Mouse (Mus musculus) lung, embryonic 15.5 days (tissue): ENCODE measurements around the gene Polr2i. TPM values are rescaled to one million over a fixed set of nuclear protein-coding genes. Genes with fewer than 3 reads are reported as not detected.
"Not testable (repeated sequence)": the region's sequence is repeated elsewhere in the genome, so short reads cannot be mapped to it uniquely, and the experiment has no call there.

Experiments
- ATAC-seq: fragments of 200-750 bp; cut with Nextera tagmentation; 2 replicates; pipeline ENCODE4 v1.8.0; 2017; ENCODE audit warnings: moderate number of reproducible peaks, borderline replicate concordance; ENCODE audit not compliant: low FRiP score, low TSS enrichment; ENCODE audit errors: extremely low read depth
- H3K27ac ChIP-seq: fragments of 300-500 bp; sonication (generic); 2 replicates; pipeline ENCODE4 v1.5.1; 2015; ENCODE audit warnings: moderate library complexity, mild to moderate bottlenecking, inconsistent platforms
- H3K27me3 ChIP-seq: fragments of 300-500 bp; sonication (generic); 2 replicates; pipeline ENCODE4 v1.6.1; 2015; ENCODE audit warnings: inconsistent platforms
- H3K36me3 ChIP-seq: fragments of 300-500 bp; sonication (generic); 2 replicates; pipeline ENCODE4 v1.6.1; 2015; ENCODE audit warnings: inconsistent platforms
- H3K4me1 ChIP-seq: fragments of 300-500 bp; sonication (generic); 2 replicates; pipeline ENCODE4 v1.6.1; 2015; ENCODE audit warnings: inconsistent platforms
- H3K4me2 ChIP-seq: fragments of 300-500 bp; sonication (generic); 2 replicates; pipeline ENCODE4 v1.6.1; 2015; ENCODE audit warnings: inconsistent platforms, mild to moderate bottlenecking, moderate library complexity
- H3K4me3 ChIP-seq: fragments of 300-500 bp; sonication (generic); 2 replicates; pipeline ENCODE4 v1.5.1; 2015; ENCODE audit warnings: mild to moderate bottlenecking, inconsistent platforms
- H3K9ac ChIP-seq: fragments of 300-500 bp; sonication (generic); 2 replicates; pipeline ENCODE4 v1.6.1; 2015; ENCODE audit warnings: inconsistent platforms
- H3K9me3 ChIP-seq: fragments of 300-500 bp; sonication (generic); 2 replicates; pipeline ENCODE4 v1.6.1; 2016; ENCODE audit warnings: inconsistent platforms
- WGBS: fragments of 180-500 bp; shearing (Covaris S2); methylation state at CpG from one replicate; pipeline ENCODE4 v1.1.7; 2015; 5-methylcytosine and 5-hydroxymethylcytosine counted together
- polyA plus RNA-seq: library from polyadenylated mRNA; unstranded; fragments of >200 nt; fragmentation: Nextera tagmentation; extraction: Ambion mirVana; gene quantifications from 2 replicates; pipeline ENCODE4 v1.2.1, GENCODE M21; 2015

Gene Polr2i
- polyA plus RNA-seq, result 148 and 156 TPM in 2 replicates

- Histone ChIP-seq H3K9ac (peak within 1 kb of the TSS; percentile 54), H3K27me3 (no peaks in the 10 kb centered on the region), H3K4me3 (peak within 1 kb of the TSS; percentile 61), H3K36me3 (peaks cover 32% of the 10 kb centered on the region), H3K4me2 (peak within 1 kb of the TSS; percentile 82), H3K9me3 (no peaks in the 10 kb centered on the region), H3K4me1 (peaks cover 17% of the 10 kb centered on the region), H3K27ac (peak within 1 kb of the TSS; percentile 93)
- peak; percentile 96 for ATAC-seq
- whole genome bisulfite sequencing, result under 1% methylated on average over 67 of the region's 67 CpGs
Observed at GRCm38 (mm10) chr7:30231669-30232454, at the start of gene Polr2i, which contains the start of gene Tbcb. Gene Polr2i (plus strand): TSS chr7:30231948. Gene Tbcb (minus strand): TSS chr7:30232272.

GRCm38 (mm10) chr7:30183189-30183588 lies 48.6 kb upstream of the Polr2i start:
- ATAC-seq, H3K4me1 ChIP-seq, H3K4me3 ChIP-seq, H3K4me2 ChIP-seq, H3K27ac ChIP-seq, H3K9me3 ChIP-seq, H3K9ac ChIP-seq, H3K27me3 ChIP-seq: not testable (repeated sequence)
- peaks cover 27% of the 10 kb centered on the region for H3K36me3 ChIP-seq
- WGBS, result 75% methylated on average over 7 of the region's 7 CpGs

- peak within 1 kb of the TSS; percentile 58 for H3K4me2 ChIP-seq
- WGBS, result 3% methylated on average over 11 of the region's 11 CpGs
- H3K27me3 ChIP-seq, result no peaks in the 10 kb centered on the region
- peak; percentile 76 for ATAC-seq
- H3K4me1 ChIP-seq, result peaks cover 10% of the 10 kb centered on the region
- H3K36me3 ChIP-seq, result peaks cover 30% of the 10 kb centered on the region
- H3K27ac ChIP-seq, result 0 out of 2 replicates have a peak within 1 kb of the TSS, but pooled peaks have one; percentile 16
- H3K9ac ChIP-seq, result no peak within 1 kb of the TSS
- H3K4me3 ChIP-seq, result peak within 1 kb of the TSS; percentile 22
- no peaks in the 10 kb centered on the region for H3K9me3 ChIP-seq
Observed at GRCm38 (mm10) chr7:30183879-30184289, 47.9 kb upstream of the Polr2i start, which contains the start of gene Cox7a1. Gene Cox7a1 (plus strand): TSS chr7:30184144.

- Histone ChIP-seq H3K4me2 (peak overlapping the region; percentile 58; the same call in 1 of the 2 replicates), H3K4me3 (no peak overlapping the region), H3K36me3 (peaks cover 34% of the 10 kb centered on the region), H3K9me3 (no peaks in the 10 kb centered on the region), H3K4me1 (peaks cover 10% of the 10 kb centered on the region), H3K27ac (no peak overlapping the region), H3K27me3 (no peaks in the 10 kb centered on the region), H3K9ac (no peak overlapping the region)
- ATAC-seq, result no peak; the same call in 1 of the 2 replicates
- 67% methylated on average over 13 of the region's 13 CpGs for WGBS
Observed at GRCm38 (mm10) chr7:30184641-30185348, 47.0 kb upstream of the Polr2i start.

GRCm38 (mm10) chr7:30188344-30189115 lies 43.2 kb upstream of the Polr2i start:
- WGBS, result 77% methylated on average over 12 of the region's 12 CpGs
- no peak overlapping the region for H3K9ac ChIP-seq
- H3K4me3 ChIP-seq, result no peak overlapping the region

GRCm38 (mm10) chr7:30189116-30189491 lies 42.6 kb upstream of the Polr2i start:
- Histone ChIP-seq H3K4me2 (no peak overlapping the region), H3K27ac (no peak overlapping the region), H3K9me3 (no peaks in the 10 kb centered on the region), H3K27me3 (no peaks in the 10 kb centered on the region), H3K36me3 (peaks cover 61% of the 10 kb centered on the region), H3K9ac (no peak overlapping the region), H3K4me1 (peaks cover 18% of the 10 kb centered on the region), H3K4me3 (no peak overlapping the region)
- no peak for ATAC-seq
- WGBS, result 79% methylated on average over 4 of the region's 4 CpGs

More at GRCm38 (mm10) chr7:30188344-30189115, 43.2 kb upstream of the Polr2i start:
- Histone ChIP-seq H3K9me3 (no peaks in the 10 kb centered on the region), H3K27me3 (no peaks in the 10 kb centered on the region), H3K4me1 (peaks cover 21% of the 10 kb centered on the region), H3K27ac (no peak overlapping the region), H3K4me2 (no peak overlapping the region), H3K36me3 (peaks cover 61% of the 10 kb centered on the region)
- no peak for ATAC-seq

GRCm38 (mm10) chr7:30192088-30192487 lies 39.7 kb upstream of the Polr2i start:
- Histone ChIP-seq H3K4me2 (no peak overlapping the region), H3K36me3 (peaks cover 49% of the 10 kb centered on the region), H3K4me1 (peaks cover 21% of the 10 kb centered on the region), H3K4me3 (no peak overlapping the region), H3K9ac (no peak overlapping the region), H3K27ac (no peak overlapping the region), H3K9me3 (no peaks in the 10 kb centered on the region), H3K27me3 (no peaks in the 10 kb centered on the region)
- no peak for ATAC-seq
- 84% methylated on average over 12 of the region's 12 CpGs for WGBS

- ATAC-seq, result peak; percentile 11; the same call in 1 of the 2 replicates
Observed at GRCm38 (mm10) chr7:30193013-30193412, 38.7 kb upstream of the Polr2i start.

GRCm38 (mm10) chr7:30193581-30194100 lies 38.1 kb upstream of the Polr2i start:
- Histone ChIP-seq H3K27ac (peak overlapping the region; percentile 88), H3K4me1 (peaks cover 27% of the 10 kb centered on the region), H3K27me3 (no peaks in the 10 kb centered on the region), H3K4me2 (peak overlapping the region; percentile 86), H3K4me3 (peak overlapping the region; percentile 84), H3K36me3 (peaks cover 34% of the 10 kb centered on the region), H3K9ac (peak overlapping the region; percentile 86), H3K9me3 (no peaks in the 10 kb centered on the region)
- WGBS, result under 1% methylated on average over 26 of the region's 26 CpGs
- peak; percentile 77 for ATAC-seq

More at GRCm38 (mm10) chr7:30193013-30193412, 38.7 kb upstream of the Polr2i start:
- H3K4me1 ChIP-seq, result peaks cover 22% of the 10 kb centered on the region
- peak overlapping the region; percentile 86 for H3K9ac ChIP-seq
- peak overlapping the region; percentile 86 for H3K4me2 ChIP-seq
- H3K27me3 ChIP-seq, result no peaks in the 10 kb centered on the region
- 33% methylated on average over 9 of the region's 9 CpGs for WGBS
- H3K27ac ChIP-seq, result no peak overlapping the region
- H3K4me3 ChIP-seq, result peak overlapping the region; percentile 84
- no peaks in the 10 kb centered on the region for H3K9me3 ChIP-seq
- peaks cover 40% of the 10 kb centered on the region for H3K36me3 ChIP-seq

- H3K9ac ChIP-seq, result peak overlapping the region; percentile 86
- H3K9me3 ChIP-seq, result no peaks in the 10 kb centered on the region
- peak overlapping the region; percentile 88 for H3K27ac ChIP-seq
- WGBS, result under 1% methylated on average over 26 of the region's 26 CpGs
- H3K36me3 ChIP-seq, result peaks cover 28% of the 10 kb centered on the region
- H3K4me2 ChIP-seq, result peak overlapping the region; percentile 86
- H3K4me1 ChIP-seq, result peaks cover 30% of the 10 kb centered on the region
- no peaks in the 10 kb centered on the region for H3K27me3 ChIP-seq
- ATAC-seq, result peak; percentile 5; the same call in 1 of the 2 replicates
- H3K4me3 ChIP-seq, result peak overlapping the region; percentile 84
Observed at GRCm38 (mm10) chr7:30194101-30194831, 37.5 kb upstream of the Polr2i start.
